Mouse (Mus musculus): ENCODE measurements around the gene Aspdh. TPM values are rescaled to one million over a fixed set of nuclear protein-coding genes. Genes with fewer than 3 reads are reported as not detected.

The Aspdh gene
- not detected in 2 replicates for total RNA-seq (2017)

DNA sequence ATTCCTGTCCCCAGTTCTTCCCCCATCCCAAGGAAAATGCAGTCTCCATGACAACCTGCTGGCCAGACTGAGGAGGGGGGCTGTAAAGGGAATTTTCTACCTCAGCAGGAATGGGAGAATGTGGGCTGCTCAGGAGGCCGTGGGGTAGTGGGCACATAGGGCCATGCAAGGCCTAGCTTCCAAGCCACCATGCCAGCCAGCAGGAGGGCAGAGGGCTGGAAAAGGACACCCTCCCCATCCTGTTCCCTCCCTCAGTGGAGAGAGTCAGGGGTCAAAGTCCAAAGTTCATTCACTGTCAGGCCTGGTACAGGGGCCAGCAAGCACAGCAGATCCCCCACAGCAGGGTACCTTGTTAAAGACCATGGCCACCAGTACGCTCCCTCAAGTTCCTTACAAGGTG lies at the start of gene Aspdh:
Gene Aspdh (plus strand): TSS at position 281 of the 400 bp plus-strand sequence.
- no peak for ATAC-seq (ENCODE audit: extremely low read depth, insufficient number of reproducible peaks, low FRiP score, poor library complexity, severe bottlenecking)

DNA sequence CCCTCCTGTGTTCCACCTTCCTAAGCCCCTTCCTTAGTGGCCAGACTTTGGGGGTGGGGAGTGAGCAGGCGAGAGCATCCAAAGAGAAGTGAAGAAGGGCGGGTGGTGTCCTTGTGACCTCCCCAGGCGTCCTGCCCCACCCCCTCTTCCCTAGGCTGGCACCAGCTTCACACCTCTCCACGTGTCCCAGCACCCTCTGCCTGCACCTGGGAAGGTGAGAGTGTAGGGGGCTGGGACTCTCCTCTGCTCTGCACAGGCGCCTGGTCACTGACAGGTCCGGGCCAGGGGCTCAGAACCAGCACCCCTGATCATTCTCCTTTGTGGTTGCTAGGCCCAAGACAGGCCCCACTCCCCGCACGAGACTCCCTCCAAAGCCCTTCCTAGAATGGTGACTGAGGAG lies 37.5 kb upstream of the Aspdh start:
- ATAC-seq (ENCODE audit: extremely low read depth, insufficient number of reproducible peaks, low FRiP score, poor library complexity, severe bottlenecking) = no peak

GRCm38 (mm10) chr7:44428171-44428950 lies 36.8 kb upstream of the Aspdh start:
- ATAC-seq (ENCODE audit: extremely low read depth, insufficient number of reproducible peaks, low FRiP score, poor library complexity, severe bottlenecking) = no peak

DNA sequence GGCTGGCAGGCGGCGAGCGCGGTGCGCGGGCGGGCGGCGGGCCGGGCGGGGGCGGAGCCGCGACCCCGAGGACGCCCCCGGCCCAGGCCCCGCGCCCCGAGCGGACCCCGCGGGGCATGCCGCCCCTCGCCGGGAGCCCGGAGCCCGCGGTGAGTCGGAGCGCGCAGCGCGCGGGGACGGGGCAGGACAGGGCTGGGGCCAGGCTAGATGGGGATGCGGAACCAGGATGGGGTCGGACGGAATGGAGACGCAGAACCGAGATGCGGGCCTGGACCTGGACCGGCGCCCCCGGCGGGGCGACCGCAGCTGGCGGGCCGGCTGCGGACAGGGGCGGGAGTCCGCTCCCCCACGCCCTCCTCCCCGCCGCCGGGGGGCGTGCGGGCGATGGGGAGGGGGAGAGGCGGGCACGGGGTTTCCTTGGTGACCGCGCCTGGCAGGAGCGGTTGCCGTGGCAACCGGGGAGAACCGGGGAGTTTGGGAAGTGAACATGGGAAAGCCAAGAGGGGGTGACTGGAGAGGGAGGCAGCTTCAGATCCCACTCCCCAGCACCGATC lies 36.1 kb upstream of the Aspdh start, which contains the start of gene Lrrc4b:
Gene Lrrc4b (plus strand): TSS at position 51 of the 554 bp plus-strand sequence.
- ATAC-seq (ENCODE audit: extremely low read depth, insufficient number of reproducible peaks, low FRiP score, poor library complexity, severe bottlenecking) = no peak

- ATAC-seq (ENCODE audit: extremely low read depth, insufficient number of reproducible peaks, low FRiP score, poor library complexity, severe bottlenecking) = no peak
Measured at GRCm38 (mm10) chr7:44429534-44430488, 35.4 kb upstream of the Aspdh start.

DNA sequence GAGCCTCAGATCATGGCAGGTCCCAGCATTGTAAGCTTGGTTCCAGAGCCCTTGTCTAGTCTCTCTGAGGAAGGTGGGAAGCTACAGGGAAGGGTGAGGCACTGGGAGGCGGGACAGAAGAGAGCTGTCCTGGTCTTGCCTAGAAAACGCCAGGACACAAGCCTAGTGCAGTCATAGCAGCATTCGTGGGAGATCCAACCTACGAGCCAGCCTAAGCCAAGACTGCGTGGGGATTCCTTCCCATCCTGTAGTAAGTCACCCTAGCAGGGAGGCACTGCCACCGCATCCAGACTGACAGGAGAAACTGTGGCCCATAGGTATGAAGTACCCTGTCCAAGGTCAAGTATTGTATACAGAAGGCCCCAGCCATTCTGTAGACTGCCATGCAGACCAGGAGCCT lies 32.6 kb upstream of the Aspdh start:
- no peak for ATAC-seq (ENCODE audit: extremely low read depth, insufficient number of reproducible peaks, low FRiP score, poor library complexity, severe bottlenecking)

DNA sequence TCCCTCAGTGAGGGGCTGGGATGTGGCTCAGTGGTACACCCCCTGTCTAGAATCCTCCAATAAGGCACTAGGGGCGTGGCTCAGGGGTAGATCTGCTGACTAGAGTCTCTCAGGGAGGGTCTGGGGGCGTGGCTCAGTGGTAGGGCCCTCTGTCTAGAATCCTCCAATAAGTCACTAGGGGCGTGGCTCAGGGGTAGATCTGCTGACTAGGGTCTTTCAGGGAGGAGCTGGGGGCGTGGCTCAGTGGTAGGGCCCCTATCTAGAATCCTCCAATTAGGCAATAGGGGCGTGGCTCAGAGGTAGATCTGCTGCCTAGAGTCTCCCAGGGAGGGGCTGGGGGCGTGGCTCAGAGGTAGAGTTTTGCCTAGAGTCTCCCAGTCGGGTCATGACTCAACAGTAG lies 31.8 kb upstream of the Aspdh start:
- ATAC-seq (ENCODE audit: extremely low read depth, insufficient number of reproducible peaks, low FRiP score, poor library complexity, severe bottlenecking) = no peak

- ATAC-seq (ENCODE audit: extremely low read depth, insufficient number of reproducible peaks, low FRiP score, poor library complexity, severe bottlenecking) = no peak
Measured at GRCm38 (mm10) chr7:44434089-44434488, 31.1 kb upstream of the Aspdh start.

DNA sequence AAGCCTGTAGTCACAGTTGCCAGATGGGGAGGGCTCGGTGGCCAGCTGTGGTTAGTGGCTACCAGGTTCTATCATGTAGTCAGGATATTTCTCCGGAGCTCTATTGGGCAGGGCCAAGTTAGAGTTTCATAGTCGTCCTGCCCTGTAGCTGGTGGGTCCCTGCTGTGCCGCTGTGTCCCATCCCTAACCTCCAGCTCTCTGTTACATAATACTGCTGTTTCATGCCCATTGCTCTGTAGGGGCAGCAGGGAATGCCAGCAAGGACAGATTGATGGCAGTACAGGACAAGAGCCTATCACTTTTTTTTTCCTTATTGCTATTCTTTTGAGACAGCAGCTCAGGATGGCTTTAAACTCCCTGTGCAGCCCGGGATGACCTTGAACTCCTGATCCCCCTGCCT lies 29.4 kb upstream of the Aspdh start:
- no peak for ATAC-seq (ENCODE audit: extremely low read depth, insufficient number of reproducible peaks, low FRiP score, poor library complexity, severe bottlenecking)

- no peak for ATAC-seq (ENCODE audit: extremely low read depth, insufficient number of reproducible peaks, low FRiP score, poor library complexity, severe bottlenecking)
Measured at GRCm38 (mm10) chr7:44436267-44436666, 28.9 kb upstream of the Aspdh start.

DNA sequence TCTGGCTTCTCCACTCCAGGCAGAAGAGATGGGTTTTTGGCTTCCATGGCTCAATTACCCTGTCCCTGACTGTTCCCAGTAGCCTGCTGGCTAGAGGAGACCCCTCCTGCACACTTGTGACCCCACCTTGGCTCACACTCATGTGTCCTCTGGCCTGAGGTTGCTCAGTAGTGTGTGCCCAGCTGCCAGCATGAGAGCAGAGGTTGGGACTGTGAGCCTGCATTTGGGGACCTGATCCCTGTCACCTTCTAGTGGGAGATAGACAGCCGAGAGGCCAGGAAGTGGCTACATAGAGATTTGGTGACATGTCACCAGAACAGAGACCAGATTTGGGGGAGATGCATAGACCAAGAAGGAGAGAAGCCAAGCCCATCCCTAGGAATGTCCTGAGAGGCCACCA lies 28.0 kb upstream of the Aspdh start:
- ATAC-seq (ENCODE audit: extremely low read depth, insufficient number of reproducible peaks, low FRiP score, poor library complexity, severe bottlenecking) = no peak

GRCm38 (mm10) chr7:44437933-44438332 lies 27.3 kb upstream of the Aspdh start:
- no peak for ATAC-seq (ENCODE audit: extremely low read depth, insufficient number of reproducible peaks, low FRiP score, poor library complexity, severe bottlenecking)

GRCm38 (mm10) chr7:44439696-44440095 lies 25.5 kb upstream of the Aspdh start:
- no peak for ATAC-seq (ENCODE audit: extremely low read depth, insufficient number of reproducible peaks, low FRiP score, poor library complexity, severe bottlenecking)

- ATAC-seq (ENCODE audit: extremely low read depth, insufficient number of reproducible peaks, low FRiP score, poor library complexity, severe bottlenecking) = no peak
Measured at GRCm38 (mm10) chr7:44440479-44440878, 24.7 kb upstream of the Aspdh start.

GRCm38 (mm10) chr7:44441180-44441579 lies 24.0 kb upstream of the Aspdh start:
- ATAC-seq (ENCODE audit: extremely low read depth, insufficient number of reproducible peaks, low FRiP score, poor library complexity, severe bottlenecking) = no peak

DNA sequence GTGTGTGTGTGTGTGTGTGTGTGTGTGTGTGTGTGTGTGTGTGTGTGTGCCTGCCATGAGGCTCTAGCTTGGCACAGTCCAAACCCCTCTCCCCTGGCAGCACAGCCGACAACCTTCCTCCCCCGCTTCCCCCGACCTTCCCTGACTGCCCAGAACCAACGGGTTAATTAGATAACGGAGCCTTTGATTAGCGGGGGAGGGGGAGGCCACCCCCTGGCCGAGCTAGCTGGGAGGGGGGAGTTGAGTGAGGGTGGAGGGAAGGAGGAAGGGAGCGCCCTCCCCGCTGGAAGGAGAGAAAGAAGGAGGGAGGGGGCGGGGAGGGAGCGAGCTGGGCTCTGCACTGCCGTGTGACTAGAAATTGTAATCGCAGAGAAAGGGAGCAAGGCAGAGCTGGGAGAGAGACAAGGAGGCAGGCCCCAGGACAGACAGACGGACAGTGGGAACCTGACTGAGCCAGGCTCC lies 23.5 kb upstream of the Aspdh start:
- no peak for ATAC-seq (ENCODE audit: extremely low read depth, insufficient number of reproducible peaks, low FRiP score, poor library complexity, severe bottlenecking)

GRCm38 (mm10) chr7:44442407-44442821 lies 22.8 kb upstream of the Aspdh start:
- no peak for ATAC-seq (ENCODE audit: extremely low read depth, insufficient number of reproducible peaks, low FRiP score, poor library complexity, severe bottlenecking)

DNA sequence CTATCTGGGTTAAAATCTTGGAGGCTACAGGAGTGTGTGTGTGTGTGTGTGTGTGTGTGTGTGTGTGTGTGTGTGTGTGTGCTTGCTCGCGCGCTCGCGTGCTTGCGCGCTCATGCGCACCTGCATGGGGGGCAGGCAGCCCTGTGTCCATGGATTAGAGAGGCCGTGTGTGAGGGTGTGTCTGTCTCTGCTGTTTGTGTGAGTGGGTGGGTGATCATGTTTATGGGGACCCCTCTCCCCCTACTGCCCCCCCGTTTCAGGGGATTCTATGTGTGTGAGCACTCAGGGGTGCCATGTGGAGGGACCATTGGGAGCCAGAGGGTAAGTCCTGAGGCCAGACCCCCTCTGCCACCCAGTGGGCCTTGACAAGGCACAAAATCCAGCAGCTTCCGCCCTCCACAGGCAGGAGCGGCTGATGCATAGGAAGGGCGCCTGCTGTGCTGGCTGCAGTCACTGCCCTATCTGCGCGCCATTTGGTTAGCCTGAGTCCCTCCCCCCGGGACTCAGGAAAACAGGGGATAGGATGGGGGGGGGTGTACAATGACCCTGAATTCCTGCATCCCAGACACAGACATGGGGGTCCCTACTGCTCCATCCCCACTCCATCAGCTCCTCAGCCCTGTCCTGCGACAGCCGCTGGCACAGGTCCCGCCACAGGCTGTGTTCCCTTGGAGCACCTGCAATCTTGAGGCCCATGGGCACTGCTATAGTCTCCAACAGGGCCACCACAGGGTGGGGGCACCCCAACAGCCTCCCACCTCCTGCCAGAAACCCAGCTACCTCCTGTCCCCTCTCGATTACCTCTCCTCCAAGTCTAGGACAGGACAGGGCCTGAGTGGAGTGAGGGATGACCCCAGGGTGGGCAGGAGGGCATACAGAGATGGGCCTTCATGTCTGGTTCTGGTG lies 21.7 kb upstream of the Aspdh start:
- ATAC-seq (ENCODE audit: extremely low read depth, insufficient number of reproducible peaks, low FRiP score, poor library complexity, severe bottlenecking) = no peak
